Mouse (Mus musculus): ENCODE measurements around the gene Ino80b. TPM values are rescaled to one million over a fixed set of nuclear protein-coding genes. Genes with fewer than 3 reads are reported as not detected.

Ino80b gene
- 8.7 and 10.1 TPM in 2 replicates for polyA plus RNA-seq (2015; fragmentation: Nextera tagmentation; extraction: Ambion mirVana)

DNA sequence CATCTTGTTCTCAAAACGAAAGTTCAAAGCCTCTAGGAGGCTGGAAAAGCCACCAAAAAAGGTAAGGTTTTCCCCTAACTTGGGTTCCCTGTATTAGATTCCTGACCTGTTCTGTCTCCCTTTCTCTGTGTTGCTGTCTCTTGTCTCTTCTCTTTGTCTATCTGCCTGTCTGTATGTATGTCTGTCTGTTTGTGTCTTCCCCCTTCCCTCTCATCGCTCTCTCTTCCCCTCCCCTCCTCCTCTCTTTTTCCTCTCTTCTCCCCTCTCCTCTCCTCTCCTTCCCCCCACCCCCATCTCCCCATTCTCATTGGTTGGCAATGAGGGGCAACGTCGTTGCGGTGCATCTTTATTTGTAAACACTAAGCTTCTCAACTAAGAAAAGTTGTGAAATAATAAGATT lies at the start of gene Ino80b:
TSS of gene Ino80b (minus strand) at position 101 of the 400 bp plus-strand sequence.

DNA sequence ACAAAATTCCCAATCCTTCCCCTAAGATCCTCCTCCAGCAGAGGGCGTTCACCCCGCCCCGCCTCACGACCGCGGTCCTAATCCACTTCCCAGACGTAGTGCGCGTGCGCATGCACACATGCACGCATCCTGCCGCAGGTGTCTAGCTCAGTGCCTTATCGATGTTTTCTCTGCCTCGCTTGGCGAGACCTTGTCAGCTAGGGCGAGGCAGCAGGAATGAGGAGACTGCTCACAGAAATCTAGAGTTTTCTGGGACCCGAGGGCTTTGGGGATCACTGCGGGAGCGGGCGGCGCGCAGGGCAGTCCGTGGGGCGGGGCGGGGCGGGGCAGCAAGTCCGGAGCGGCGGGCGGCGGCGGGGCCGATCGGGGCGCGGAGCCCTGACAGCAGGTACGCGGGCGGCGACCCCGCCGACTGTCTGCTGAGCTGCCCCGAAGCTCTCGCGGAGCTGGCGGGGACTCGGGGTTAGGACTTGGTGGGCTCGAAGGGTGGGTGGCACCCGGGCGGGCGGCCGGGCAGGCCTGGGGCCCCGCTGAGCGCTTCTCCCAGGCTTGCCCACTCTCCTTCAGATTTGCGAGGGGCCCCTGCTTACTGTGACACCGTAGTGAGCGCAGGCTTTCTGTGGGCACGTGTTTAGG lies 40.5 kb upstream of the Ino80b start, which contains the start of gene Dctn1:
TSS of gene Dctn1 (plus strand) at position 314 of the 636 bp plus-strand sequence.

DNA sequence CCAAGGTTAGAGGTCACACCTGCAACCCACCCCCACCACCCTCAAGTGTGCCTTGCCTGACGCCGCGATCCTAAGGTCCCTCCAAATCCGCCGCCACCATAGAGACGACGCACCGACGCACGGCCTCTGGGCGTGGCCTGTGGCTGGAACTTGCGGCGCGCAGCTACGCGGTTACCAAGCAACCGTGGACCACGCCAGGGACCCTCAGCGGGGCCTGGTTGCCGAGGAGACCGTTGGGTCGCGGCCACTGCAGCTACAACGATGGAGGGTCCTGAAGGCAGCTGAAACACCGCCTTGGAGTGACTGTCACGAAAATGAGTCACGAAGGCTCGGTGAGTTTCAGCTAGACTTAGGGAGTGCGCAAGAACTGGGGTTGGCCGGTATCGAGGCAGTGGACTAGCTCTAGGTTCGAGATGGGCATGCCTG lies 31.0 kb upstream of the Ino80b start, which contains the start of the genes Wdr54 and 1700003E16Rik:
TSS of gene Wdr54 (minus strand) at position 139 of the 426 bp plus-strand sequence.
TSS of gene 1700003E16Rik (plus strand) at position 146 of the 426 bp plus-strand sequence.

DNA sequence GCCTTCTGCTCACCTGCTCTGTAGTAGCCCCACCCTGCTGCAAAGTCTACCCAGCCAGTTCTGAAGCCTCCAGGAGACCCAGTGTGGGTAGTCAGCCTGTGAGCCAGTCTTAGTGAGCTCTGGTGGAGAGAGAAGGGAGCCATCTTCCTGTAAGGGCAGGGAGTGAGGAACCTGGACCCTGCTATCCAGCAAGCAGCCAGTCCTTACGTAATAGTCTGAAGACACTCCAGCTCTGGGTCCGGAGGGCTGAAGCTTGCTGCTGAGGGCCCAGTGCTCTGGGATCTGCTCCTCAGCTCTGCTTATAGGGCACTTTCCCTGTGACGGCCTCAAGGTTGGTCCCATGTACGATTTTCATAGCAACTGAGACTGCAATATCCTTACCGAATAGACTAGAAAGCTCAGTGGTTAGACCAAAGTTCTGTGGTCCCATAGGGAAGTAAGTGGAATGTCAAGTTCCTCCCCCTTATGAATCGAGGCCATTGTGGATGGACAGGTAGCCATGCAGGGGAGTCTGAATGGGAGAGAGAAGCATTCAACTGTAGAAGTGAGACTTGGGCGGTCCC lies 9.8 kb upstream of the Ino80b start, which contains the start of gene Rtkn:
TSS of gene Rtkn (plus strand) at position 513 of the 563 bp plus-strand sequence.

DNA sequence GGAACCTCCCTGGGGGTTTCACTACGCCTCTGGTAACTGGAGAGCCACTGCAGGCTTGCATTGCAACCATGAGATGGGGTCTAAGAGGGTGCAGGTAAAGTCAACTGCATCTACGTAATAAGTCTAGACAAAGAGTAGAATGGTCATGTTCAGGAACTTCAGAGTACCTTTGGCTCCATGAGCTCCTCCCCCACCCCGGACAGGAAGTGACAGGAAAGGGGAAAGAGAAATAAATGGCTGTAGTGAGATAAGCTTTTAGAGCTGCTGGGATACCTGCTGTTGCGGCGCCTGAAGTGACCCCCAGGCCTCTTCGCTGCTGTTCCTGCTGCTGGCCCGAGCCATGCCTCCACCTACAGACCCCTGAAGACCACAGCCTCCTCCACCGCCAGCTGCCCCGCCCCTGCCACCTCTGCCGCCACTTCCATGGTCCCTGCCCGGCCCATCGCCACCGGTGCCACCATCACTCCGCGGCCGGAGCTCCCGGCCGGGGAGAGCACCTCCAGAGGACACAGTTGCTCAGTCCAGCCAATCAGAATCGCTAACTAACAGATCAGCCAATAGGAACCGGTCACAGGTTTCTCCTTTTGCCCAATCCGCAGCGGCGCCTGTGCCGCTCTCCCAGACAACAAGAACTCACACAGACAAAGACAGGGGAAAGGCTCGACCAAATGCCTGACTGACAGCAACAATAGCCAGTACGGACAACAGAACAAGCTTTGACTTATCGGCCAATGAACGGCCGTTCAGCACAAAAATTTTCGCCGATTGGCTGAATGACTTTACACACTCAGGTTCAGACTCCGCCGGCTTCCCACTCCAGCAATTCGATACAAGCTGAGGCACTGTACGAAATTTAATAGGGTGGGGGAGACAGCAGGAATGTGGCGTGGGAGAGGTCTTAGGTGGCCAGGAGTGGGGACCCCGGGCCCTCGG lies 4.0 kb downstream of the Ino80b start, which contains the start of gene Wbp1:
TSS of gene Wbp1 (minus strand) at position 630 of the 933 bp plus-strand sequence.

DNA sequence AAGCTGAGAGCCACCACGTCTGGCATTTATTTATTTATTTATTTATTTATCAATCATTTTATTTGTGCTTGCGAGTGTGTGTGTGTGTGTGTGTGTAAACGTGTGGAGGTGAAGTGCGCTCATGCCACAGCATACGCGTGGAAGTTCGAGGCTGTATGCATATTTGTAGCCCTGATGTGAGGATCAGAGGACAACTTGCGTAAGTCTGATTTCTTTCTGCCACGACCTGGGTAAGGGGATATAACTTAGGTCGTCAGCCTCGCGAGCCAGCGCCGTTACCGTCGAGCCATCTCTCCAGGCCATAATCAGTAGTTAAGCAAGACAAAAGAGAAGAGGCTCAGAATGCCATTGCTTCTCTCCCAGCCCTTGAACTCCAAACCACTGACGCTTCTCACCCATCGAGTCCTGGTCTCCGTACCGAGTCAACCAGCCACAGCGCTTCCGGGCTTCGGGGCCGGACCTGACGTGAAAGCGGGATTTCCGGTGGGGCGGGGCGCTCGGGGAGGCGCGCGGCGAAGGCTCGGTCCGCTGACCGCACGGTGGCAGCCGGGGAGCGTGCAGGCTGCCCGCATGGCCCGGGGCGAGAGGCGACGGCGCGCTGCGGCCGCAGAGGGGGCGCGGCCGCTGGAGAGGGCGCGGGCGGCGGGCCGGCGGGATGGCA lies 10.1 kb downstream of the Ino80b start, which contains the start of gene Mogs:
TSS of gene Mogs (plus strand) at position 486 of the 661 bp plus-strand sequence.

DNA sequence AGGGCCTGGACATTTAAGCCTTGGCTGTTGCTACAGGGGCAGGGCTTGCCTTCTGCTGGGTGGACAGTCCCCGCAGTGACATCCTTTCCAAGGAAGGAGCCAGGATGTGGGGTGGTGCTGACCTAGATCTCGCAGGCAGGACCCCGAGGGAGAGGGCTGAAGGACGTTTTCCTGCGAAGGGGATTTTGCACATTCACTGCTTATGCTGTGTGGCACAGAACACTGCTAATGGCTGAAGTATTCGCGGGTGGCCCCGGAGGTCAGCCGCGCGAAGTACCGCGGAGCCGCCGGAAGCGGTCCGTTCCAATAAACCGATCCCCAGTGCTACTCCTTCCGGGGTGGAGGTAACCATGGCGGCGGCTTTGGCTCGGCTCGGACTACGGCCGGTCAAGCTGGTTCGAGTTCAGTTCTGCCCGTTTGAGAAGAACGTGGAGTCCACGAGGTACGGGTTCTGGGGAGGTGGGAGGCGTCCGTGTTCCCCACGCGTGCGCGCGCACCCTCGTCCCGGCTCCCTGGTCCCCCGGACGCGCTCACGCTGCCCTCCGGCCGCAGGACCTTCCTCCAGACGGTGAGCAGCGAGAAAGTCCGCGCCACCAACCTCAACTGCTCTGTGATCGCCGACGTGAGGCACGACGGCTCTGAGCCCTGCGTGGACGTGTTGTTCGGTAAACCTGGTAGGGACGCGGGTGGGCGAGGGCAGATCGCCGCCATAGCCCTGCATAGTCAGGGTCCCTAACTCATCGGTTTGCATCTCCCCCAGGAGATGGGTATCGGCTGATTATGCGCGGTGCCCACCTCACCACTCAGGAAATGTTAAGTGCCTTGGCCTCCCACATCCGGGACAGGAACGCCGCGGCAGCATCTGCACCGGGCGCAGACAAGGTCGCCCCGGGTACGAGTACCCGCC lies 16.2 kb downstream of the Ino80b start, which contains the start of gene Mrpl53:
TSS of gene Mrpl53 (plus strand) at position 279 of the 907 bp plus-strand sequence.

DNA sequence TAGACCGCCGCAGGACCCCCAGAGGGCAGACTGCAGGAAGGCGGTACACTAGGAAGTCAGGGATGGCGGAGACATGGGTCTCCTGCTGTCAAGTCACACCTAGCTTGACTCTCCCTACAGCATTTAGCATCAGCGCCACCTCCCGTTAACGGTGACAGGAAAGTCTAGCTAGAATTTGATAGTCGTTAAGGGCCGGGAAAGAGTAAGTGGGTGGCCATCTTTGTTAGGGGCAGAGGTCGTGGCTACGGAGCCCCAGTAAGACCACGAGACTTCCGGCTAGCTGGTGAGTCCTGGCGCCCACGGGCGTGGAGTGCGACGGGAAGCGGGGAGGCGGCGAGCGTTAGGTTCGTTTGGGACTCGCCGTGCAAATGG lies 23.9 kb downstream of the Ino80b start, which contains the start of the genes Ccdc142 and Gm42688:
TSS of gene Ccdc142 (plus strand) at position 286 of the 372 bp plus-strand sequence.
TSS of gene Gm42688 (plus strand) at position 302 of the 372 bp plus-strand sequence.

DNA sequence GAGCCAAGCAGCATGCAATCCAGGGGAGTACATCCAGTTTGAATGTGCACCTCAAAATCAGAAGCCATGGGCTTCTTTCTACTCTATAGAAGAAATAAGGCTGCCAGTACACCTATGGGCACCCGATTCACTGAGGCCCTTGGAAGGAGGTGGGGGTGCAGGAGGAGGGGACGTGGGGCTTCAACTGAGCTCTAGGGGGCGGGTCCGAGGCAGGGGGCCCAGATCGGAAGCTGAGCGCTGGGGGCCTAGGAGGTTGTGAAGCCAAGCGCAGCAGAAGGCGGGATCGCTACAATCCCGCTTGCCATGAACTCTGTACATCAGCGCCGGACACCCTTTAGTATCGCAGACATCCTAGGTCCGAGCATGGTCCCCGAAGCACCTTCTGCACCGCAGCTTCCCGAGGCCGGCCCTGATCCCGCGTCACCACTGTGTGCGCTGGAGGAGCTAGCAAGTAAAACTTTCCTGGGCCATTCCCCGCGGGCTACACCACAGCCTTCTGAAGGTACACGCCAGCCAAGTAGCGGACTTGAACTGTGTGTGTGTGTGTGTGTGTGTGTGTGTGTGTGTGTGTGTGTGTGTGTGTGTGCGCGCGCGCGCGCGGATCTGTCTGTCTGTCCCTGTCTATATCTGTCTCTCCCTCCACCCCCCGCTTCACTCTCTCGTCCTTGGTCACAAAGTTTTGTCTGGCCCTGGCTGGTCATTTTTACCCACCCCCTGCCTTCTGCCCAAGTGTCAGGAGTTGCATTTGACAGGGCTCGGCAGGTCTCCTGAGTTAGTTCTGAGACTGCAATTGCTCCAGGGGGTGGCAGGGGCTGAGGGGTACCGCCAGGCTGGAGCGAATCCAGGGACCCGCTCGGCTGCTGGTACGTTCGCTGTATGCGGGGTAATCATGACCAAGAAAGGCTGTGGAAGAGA lies 38.9 kb downstream of the Ino80b start, which contains the start of gene Lbx2:
TSS of gene Lbx2 (plus strand) at position 247 of the 915 bp plus-strand sequence.

DNA sequence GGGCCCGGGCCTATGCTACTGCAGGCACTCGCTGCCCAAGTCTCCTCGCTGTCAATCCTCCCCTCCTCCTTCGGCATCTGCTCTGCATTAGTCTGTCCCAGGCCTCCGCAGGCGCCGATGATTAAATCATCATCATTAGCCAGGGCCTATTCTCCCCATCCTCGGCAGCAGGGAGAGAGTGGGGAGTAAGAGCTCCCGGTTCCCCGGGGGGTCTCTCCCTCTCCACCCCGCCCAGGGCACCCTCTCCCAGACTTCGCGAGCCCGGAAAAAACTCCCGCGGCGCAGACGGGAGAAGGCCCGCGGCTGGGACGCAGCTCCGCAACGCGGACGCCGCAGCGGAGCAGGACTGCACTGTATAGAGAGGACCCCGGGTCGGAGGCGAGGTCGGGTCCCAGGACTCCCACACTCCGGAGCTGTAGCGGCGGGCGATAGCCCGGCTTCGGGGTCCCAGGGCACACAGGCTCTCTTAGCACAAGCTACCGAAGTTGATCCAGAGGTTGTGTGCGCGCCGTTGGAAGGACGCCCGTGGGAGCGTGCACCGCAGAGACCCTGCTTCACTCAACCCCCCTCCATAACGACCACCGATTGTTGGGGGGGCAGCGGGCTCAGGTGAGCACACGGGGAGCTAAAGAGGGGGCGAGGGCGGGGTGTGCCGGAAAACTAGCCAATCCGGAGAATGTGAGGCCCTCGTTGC lies 47.5 kb downstream of the Ino80b start, which contains the start of gene Pcgf1:
TSS of gene Pcgf1 (plus strand) at position 240 of the 694 bp plus-strand sequence.

MicroRNA genes within 50 kb of the gene (microRNA counts, 519-probe panel; counts per million panel counts)
- microRNA mmu-miR-3470a+mmu-miR-3470b = 88.3 counts per million

Other genes with a start within 250 kb of the Ino80b start
- gene Sema4f, start 185.7 kb downstream of the Ino80b start, polyA plus RNA-seq (2015; fragmentation: Nextera tagmentation; extraction: Ambion mirVana) = 0.36 and 0.43 TPM in 2 replicates
- gene M1ap, start 178.5 kb downstream of the Ino80b start, polyA plus RNA-seq (2015; fragmentation: Nextera tagmentation; extraction: Ambion mirVana) = 15.5 and 16.1 TPM in 2 replicates
- 26.3 and 28.2 TPM in 2 replicates for gene Dok1, start 92.0 kb downstream of the Ino80b start, polyA plus RNA-seq (2015; fragmentation: Nextera tagmentation; extraction: Ambion mirVana)
- 1.8 and 3.1 TPM in 2 replicates for gene Loxl3, start 91.3 kb downstream of the Ino80b start, polyA plus RNA-seq (2015; fragmentation: Nextera tagmentation; extraction: Ambion mirVana)
- 193 and 196 TPM in 2 replicates for gene Aup1, start 70.9 kb downstream of the Ino80b start, polyA plus RNA-seq (2015; fragmentation: Nextera tagmentation; extraction: Ambion mirVana)
- gene Htra2, start 70.2 kb downstream of the Ino80b start, polyA plus RNA-seq (2015; fragmentation: Nextera tagmentation; extraction: Ambion mirVana) = 114 and 124 TPM in 2 replicates
- 0.59 and 0.73 TPM in 2 replicates for gene Dqx1, start 67.6 kb downstream of the Ino80b start, polyA plus RNA-seq (2015; fragmentation: Nextera tagmentation; extraction: Ambion mirVana)
- not detected in 2 replicates for gene Tlx2, start 55.1 kb downstream of the Ino80b start, polyA plus RNA-seq (2015; fragmentation: Nextera tagmentation; extraction: Ambion mirVana)
- 23.5 and 25.1 TPM in 2 replicates for gene Pcgf1, start 47.6 kb downstream of the Ino80b start, polyA plus RNA-seq (2015; fragmentation: Nextera tagmentation; extraction: Ambion mirVana)
- 0.51 and 1.0 TPM in 2 replicates for gene Lbx2, start 39.1 kb downstream of the Ino80b start, polyA plus RNA-seq (2015; fragmentation: Nextera tagmentation; extraction: Ambion mirVana)
- gene Ccdc142, start 23.8 kb downstream of the Ino80b start, polyA plus RNA-seq (2015; fragmentation: Nextera tagmentation; extraction: Ambion mirVana) = 1.6 and 2.2 TPM in 2 replicates
- gene Gm42688, start 23.8 kb downstream of the Ino80b start, polyA plus RNA-seq (2015; fragmentation: Nextera tagmentation; extraction: Ambion mirVana) = 1.4 and 2.5 TPM in 2 replicates
- gene Mrpl53, start 16.4 kb downstream of the Ino80b start, polyA plus RNA-seq (2015; fragmentation: Nextera tagmentation; extraction: Ambion mirVana) = 78.0 and 87.2 TPM in 2 replicates
- gene Mogs, start 9.9 kb downstream of the Ino80b start, polyA plus RNA-seq (2015; fragmentation: Nextera tagmentation; extraction: Ambion mirVana) = 32.6 and 33.7 TPM in 2 replicates
- 36.8 and 44.2 TPM in 2 replicates for gene Wbp1, start 3.9 kb downstream of the Ino80b start, polyA plus RNA-seq (2015; fragmentation: Nextera tagmentation; extraction: Ambion mirVana)
- gene Rtkn, start 10.0 kb upstream of the Ino80b start, polyA plus RNA-seq (2015; fragmentation: Nextera tagmentation; extraction: Ambion mirVana) = 3.6 and 3.9 TPM in 2 replicates
- 0.40 and 0.43 TPM in 2 replicates for gene Wdr54, start 31.0 kb upstream of the Ino80b start, polyA plus RNA-seq (2015; fragmentation: Nextera tagmentation; extraction: Ambion mirVana)
- 0.10 and 0.11 TPM in 2 replicates for gene 1700003E16Rik, start 31.0 kb upstream of the Ino80b start, polyA plus RNA-seq (2015; fragmentation: Nextera tagmentation; extraction: Ambion mirVana)
- gene Dctn1, start 40.5 kb upstream of the Ino80b start, polyA plus RNA-seq (2015; fragmentation: Nextera tagmentation; extraction: Ambion mirVana) = 25.0 and 30.5 TPM in 2 replicates
- 0.07 and 0.11 TPM in 2 replicates for gene Slc4a5, start 94.4 kb upstream of the Ino80b start, polyA plus RNA-seq (2015; fragmentation: Nextera tagmentation; extraction: Ambion mirVana)
- 31.5 and 41.3 TPM in 2 replicates for gene Mthfd2, start 200.5 kb upstream of the Ino80b start, polyA plus RNA-seq (2015; fragmentation: Nextera tagmentation; extraction: Ambion mirVana)
- 38.3 and 41.6 TPM in 2 replicates for gene Mob1a, start 200.6 kb upstream of the Ino80b start, polyA plus RNA-seq (2015; fragmentation: Nextera tagmentation; extraction: Ambion mirVana)
- gene Bola3, start 223.7 kb upstream of the Ino80b start, polyA plus RNA-seq (2015; fragmentation: Nextera tagmentation; extraction: Ambion mirVana) = 298 and 364 TPM in 2 replicates